Mouse (Mus musculus): ENCODE data around the gene Wdr48. TPM values are rescaled to one million over a fixed set of nuclear protein-coding genes. Genes with fewer than 3 reads are reported as not detected.

The Wdr48 gene
- polyA plus RNA-seq, 1 experiment from 2014 or later, result 64.0 TPM

DNA sequence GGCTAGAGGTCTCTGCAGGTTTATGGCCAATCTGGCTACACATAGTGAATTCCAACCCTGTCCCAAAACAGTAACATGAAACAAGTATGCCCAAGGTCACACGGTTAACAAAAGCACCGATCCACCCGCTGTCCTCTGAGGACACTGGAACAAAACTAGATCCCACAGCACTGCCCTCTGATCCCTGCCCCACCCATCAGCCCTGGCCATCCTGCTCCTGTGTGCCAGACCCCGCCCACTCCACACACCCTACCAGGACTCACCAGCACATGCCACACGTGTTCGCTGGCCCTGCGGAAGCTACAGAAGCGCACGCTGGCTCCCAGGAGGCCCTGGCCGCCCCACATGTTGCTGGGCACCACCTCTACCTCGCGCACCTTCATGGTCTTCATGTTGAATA, 37.7 kb downstream of the Wdr48 start:
- Histone ChIP-seq H3K4me1 (ENCODE audit: control insufficient read depth, insufficient read depth, low read length) (no peaks in the 10 kb centered on the region), H3K9ac (replicated peaks; ENCODE audit: low read length) (no peak overlapping the region), H3K27me3 (ENCODE audit: control insufficient read depth, insufficient read depth, low read length) (no peaks in the 10 kb centered on the region), H3K4me3 (ENCODE audit: low read depth, low read length) (no peak overlapping the region), H3K9me3 (replicated peaks; ENCODE audit: control insufficient read depth, low read length) (no peaks in the 10 kb centered on the region), H3K36me3 (replicated peaks; ENCODE audit: control insufficient read depth, insufficient read depth, low read depth, low read length) (peaks cover 2% of the 10 kb centered on the region; the same call in 1 of the 2 replicates), H3K4me2 (ENCODE audit: low read depth, low read length) (no peak overlapping the region), H3K27ac (replicated peaks; ENCODE audit: low read depth, low read length) (no peak overlapping the region)
- DNase-seq (ENCODE audit: low spot score), result no peak
- 86% methylated on average over 12 of the region's 12 CpGs for WGBS
- ATAC-seq (replicated peaks; ENCODE audit: insufficient number of reproducible peaks, low FRiP score, low TSS enrichment, low read depth), result no peak

DNA sequence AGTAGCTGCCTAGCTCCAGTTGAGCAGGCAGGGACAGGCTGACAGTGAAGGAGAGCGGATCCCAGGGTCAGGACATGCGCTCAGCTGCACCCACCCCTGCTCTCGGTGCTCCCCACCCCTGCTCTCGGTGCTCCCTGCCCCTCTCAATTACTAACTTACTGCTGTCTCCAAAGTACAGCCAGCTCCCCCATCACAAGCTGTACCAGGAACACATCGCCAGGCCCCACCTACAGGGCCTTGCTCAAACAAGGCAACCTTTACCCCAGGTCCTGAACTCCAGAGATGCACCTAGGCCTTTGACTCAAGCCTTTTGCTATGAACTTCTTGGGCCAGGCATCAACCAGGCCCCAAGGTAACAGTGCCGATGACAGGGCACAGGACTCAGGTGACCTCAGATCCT, 39.0 kb downstream of the Wdr48 start:
- H3K36me3 ChIP-seq (replicated peaks; ENCODE audit: control insufficient read depth, insufficient read depth, low read depth, low read length), result no peaks in the 10 kb centered on the region; the same call in 1 of the 2 replicates
- H3K4me3 ChIP-seq (ENCODE audit: low read depth, low read length), result no peak overlapping the region
- H3K4me1 ChIP-seq (ENCODE audit: control insufficient read depth, insufficient read depth, low read length), result no peaks in the 10 kb centered on the region

DNA sequence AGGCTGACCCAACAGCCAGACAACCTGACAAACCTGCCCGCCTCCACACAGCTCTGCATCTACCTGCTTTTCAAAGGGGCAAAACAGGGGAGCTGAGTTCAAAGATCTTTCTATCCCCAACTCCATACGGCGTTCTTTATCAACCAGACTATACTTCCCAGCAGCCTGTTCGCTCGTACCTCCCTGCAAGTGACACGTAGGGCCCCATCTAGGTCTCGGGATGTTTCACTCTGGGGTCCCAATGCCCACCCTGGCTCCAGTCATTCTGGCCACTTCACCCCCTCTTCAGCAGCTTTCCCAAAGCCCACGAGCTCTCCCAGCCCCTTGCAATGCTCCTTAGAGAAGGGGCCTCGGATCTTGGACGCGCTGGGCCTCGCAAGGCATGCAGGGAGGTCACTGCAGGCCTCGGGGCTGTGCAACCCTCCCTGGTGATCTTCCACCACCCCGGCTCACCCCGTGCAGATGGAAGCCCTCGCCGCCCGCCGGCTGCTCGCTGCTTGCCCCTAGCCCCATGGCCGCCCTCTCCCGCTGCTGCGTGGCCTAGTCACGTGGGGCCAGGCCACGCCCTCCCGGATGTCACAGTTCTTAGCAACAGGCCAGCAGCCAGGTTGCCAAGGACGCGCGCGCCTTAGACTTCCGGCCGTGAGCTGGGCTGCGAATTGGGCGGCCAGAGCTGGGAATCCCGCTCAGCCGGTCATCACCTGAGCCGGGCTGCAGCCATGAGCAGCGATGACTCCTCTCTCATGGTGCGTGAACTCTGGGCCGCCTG, 42.5 kb downstream of the Wdr48 start, which contains the start of the genes Gorasp1 and Ttc21a:
Gene Gorasp1, minus strand, starts transcription at position 561 of the 769 bp plus-strand sequence.
Gene Ttc21a, plus strand, starts transcription at position 602 of the 769 bp plus-strand sequence.
- H3K9me3 ChIP-seq (replicated peaks; ENCODE audit: control insufficient read depth, low read length), result no peaks in the 10 kb centered on the region
- no peaks in the 10 kb centered on the region for H3K27me3 ChIP-seq (ENCODE audit: control insufficient read depth, insufficient read depth, low read length)
- 2% methylated on average over 40 of the region's 40 CpGs for WGBS
- H3K4me1 ChIP-seq (ENCODE audit: control insufficient read depth, insufficient read depth, low read length), result no peaks in the 10 kb centered on the region
- peak within 1 kb of the TSS; percentile 76 for H3K4me3 ChIP-seq (ENCODE audit: low read depth, low read length)
- 0 out of 2 replicates have a peak within 1 kb of the TSS, but pooled peaks have one; percentile 56 for H3K27ac ChIP-seq (replicated peaks; ENCODE audit: low read depth, low read length)
- ATAC-seq (replicated peaks; ENCODE audit: insufficient number of reproducible peaks, low FRiP score, low TSS enrichment, low read depth) (peak; percentile 86), DNase-seq (ENCODE audit: low spot score) (peak; percentile 96)
- H3K36me3 ChIP-seq (replicated peaks; ENCODE audit: control insufficient read depth, insufficient read depth, low read depth, low read length), result no peaks in the 10 kb centered on the region; the same call in 1 of the 2 replicates
- peak within 1 kb of the TSS; percentile 87 for H3K4me2 ChIP-seq (ENCODE audit: low read depth, low read length)
- peak within 1 kb of the TSS; percentile 90 for H3K9ac ChIP-seq (replicated peaks; ENCODE audit: low read length)

More for the DNA sequence above, 39.0 kb downstream of the Wdr48 start:
- no peak overlapping the region for H3K4me2 ChIP-seq (ENCODE audit: low read depth, low read length)
- DNase-seq (ENCODE audit: low spot score) (no peak), ATAC-seq (replicated peaks; ENCODE audit: insufficient number of reproducible peaks, low FRiP score, low TSS enrichment, low read depth) (no peak)
- no peak overlapping the region for H3K27ac ChIP-seq (replicated peaks; ENCODE audit: low read depth, low read length)
- H3K27me3 ChIP-seq (ENCODE audit: control insufficient read depth, insufficient read depth, low read length), result no peaks in the 10 kb centered on the region
- WGBS, result 91% methylated on average over 6 of the region's 6 CpGs
- H3K9ac ChIP-seq (replicated peaks; ENCODE audit: low read length), result no peak overlapping the region
- H3K9me3 ChIP-seq (replicated peaks; ENCODE audit: control insufficient read depth, low read length), result no peaks in the 10 kb centered on the region

DNA sequence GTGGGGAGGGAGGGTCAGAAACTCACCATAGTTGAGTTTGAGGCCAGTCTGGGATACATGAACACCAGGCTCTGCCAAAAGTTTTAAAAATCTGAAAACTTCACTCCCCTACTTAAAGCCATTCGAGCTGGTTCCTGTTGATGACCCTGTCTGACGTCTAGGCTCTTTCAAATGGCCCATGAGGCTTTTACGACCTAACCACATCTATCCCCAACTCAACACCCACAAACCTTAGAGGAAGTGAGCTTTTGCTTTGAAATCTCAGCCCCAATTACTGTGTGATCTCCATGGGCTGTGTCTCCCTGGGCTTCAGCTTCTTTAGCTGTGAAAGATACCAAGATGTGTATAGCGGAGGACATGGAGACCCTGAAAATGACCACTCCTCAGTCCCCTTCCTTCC, 43.8 kb downstream of the Wdr48 start:
- no peaks in the 10 kb centered on the region for H3K27me3 ChIP-seq (ENCODE audit: control insufficient read depth, insufficient read depth, low read length)
- no peaks in the 10 kb centered on the region for H3K9me3 ChIP-seq (replicated peaks; ENCODE audit: control insufficient read depth, low read length)
- no peak overlapping the region for H3K9ac ChIP-seq (replicated peaks; ENCODE audit: low read length)
- no peaks in the 10 kb centered on the region for H3K4me1 ChIP-seq (ENCODE audit: control insufficient read depth, insufficient read depth, low read length)
- no peak overlapping the region for H3K27ac ChIP-seq (replicated peaks; ENCODE audit: low read depth, low read length)
- no peak overlapping the region for H3K4me3 ChIP-seq (ENCODE audit: low read depth, low read length)
- ATAC-seq (replicated peaks; ENCODE audit: insufficient number of reproducible peaks, low FRiP score, low TSS enrichment, low read depth), result no peak
- WGBS, result 82% methylated on average over 4 of the region's 4 CpGs
- no peaks in the 10 kb centered on the region for H3K36me3 ChIP-seq (replicated peaks; ENCODE audit: control insufficient read depth, insufficient read depth, low read depth, low read length)
- no peak overlapping the region for H3K4me2 ChIP-seq (ENCODE audit: low read depth, low read length)
- DNase-seq (ENCODE audit: low spot score), result no peak

DNA sequence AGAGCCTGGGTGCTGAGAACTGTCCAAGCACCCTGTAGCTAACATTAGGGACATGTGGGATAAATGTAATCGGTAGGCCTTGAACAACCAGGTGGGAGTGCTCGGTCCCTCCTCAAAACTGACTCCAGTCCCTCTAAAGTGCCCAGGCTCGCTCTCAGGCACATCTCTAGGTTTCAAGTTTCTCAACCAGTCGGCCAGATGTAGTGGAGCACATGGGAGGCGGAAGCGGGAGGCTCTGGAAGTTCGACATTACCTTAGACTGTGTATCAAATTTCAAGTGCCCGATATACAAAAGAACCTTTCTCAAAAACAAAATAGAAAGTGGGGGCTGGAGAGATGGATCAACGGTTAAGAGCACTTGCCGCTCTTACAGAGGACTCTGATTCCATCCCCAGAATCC, 45.0 kb downstream of the Wdr48 start:
- 41% methylated on average over 10 of the region's 10 CpGs for WGBS
- ATAC-seq (replicated peaks; ENCODE audit: insufficient number of reproducible peaks, low FRiP score, low TSS enrichment, low read depth) (no peak), DNase-seq (ENCODE audit: low spot score) (peak; percentile 53)
- H3K27ac ChIP-seq (replicated peaks; ENCODE audit: low read depth, low read length), result no peak overlapping the region
- H3K4me2 ChIP-seq (ENCODE audit: low read depth, low read length), result no peak overlapping the region
- H3K9me3 ChIP-seq (replicated peaks; ENCODE audit: control insufficient read depth, low read length), result no peaks in the 10 kb centered on the region
- H3K27me3 ChIP-seq (ENCODE audit: control insufficient read depth, insufficient read depth, low read length), result no peaks in the 10 kb centered on the region
- H3K4me3 ChIP-seq (ENCODE audit: low read depth, low read length), result no peak overlapping the region
- H3K36me3 ChIP-seq (replicated peaks; ENCODE audit: control insufficient read depth, insufficient read depth, low read depth, low read length), result no peaks in the 10 kb centered on the region
- H3K4me1 ChIP-seq (ENCODE audit: control insufficient read depth, insufficient read depth, low read length), result no peaks in the 10 kb centered on the region
- no peak overlapping the region for H3K9ac ChIP-seq (replicated peaks; ENCODE audit: low read length)

DNA sequence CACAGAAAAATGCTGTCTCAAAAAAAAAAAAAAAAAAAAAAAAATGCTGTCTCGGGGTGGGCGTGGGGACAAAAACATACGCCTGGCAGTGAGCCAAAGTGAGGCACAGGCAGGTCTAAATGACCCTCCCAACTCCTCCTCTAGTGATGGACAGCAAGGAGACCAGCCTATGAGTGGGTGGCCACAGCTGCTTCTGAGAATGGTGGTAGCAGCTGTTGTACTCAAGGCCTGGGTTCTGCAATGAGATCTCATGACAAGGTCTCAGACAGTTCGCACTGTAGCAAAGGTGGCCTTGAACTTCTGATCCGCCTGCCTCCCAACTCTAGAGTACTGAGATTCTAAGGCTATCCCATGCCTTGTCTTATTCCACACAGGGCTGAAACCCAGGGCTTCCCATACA, 46.7 kb downstream of the Wdr48 start:
- 89% methylated on average over 5 of the region's 5 CpGs for WGBS
- Histone ChIP-seq H3K9ac (replicated peaks; ENCODE audit: low read length) (no peak overlapping the region), H3K4me2 (ENCODE audit: low read depth, low read length) (no peak overlapping the region), H3K9me3 (replicated peaks; ENCODE audit: control insufficient read depth, low read length) (no peaks in the 10 kb centered on the region), H3K36me3 (replicated peaks; ENCODE audit: control insufficient read depth, insufficient read depth, low read depth, low read length) (no peaks in the 10 kb centered on the region), H3K27ac (replicated peaks; ENCODE audit: low read depth, low read length) (no peak overlapping the region), H3K27me3 (ENCODE audit: control insufficient read depth, insufficient read depth, low read length) (no peaks in the 10 kb centered on the region), H3K4me3 (ENCODE audit: low read depth, low read length) (no peak overlapping the region), H3K4me1 (ENCODE audit: control insufficient read depth, insufficient read depth, low read length) (no peaks in the 10 kb centered on the region)
- ATAC-seq (replicated peaks; ENCODE audit: insufficient number of reproducible peaks, low FRiP score, low TSS enrichment, low read depth) (no peak), DNase-seq (ENCODE audit: low spot score) (no peak)

DNA sequence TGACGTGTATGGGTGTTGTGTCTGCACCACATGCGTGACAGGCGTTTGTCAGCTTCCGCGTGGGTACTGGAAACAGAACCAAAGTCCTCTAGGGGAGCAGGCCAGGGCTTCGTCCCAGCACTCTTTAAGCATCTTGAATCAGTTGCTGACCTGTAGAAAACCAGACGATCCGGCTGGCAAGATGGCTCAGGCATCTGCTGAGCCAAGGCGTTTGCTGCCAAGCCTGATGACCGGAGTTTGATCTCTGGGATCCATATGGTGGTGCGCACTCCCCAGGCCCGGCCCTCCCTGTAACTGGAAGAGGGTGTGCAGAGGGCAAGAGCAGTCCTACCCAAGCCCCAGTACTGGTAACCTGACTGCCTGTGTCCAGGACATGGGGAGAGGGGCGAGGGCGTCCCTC, 47.2 kb downstream of the Wdr48 start:
- no peak overlapping the region for H3K27ac ChIP-seq (replicated peaks; ENCODE audit: low read depth, low read length)
- H3K9me3 ChIP-seq (replicated peaks; ENCODE audit: control insufficient read depth, low read length), result no peaks in the 10 kb centered on the region
- H3K9ac ChIP-seq (replicated peaks; ENCODE audit: low read length), result no peak overlapping the region
- no peak overlapping the region for H3K4me2 ChIP-seq (ENCODE audit: low read depth, low read length)
- WGBS, result 82% methylated on average over 14 of the region's 14 CpGs
- DNase-seq (ENCODE audit: low spot score), result no peak
- no peak overlapping the region for H3K4me3 ChIP-seq (ENCODE audit: low read depth, low read length)
- no peaks in the 10 kb centered on the region for H3K27me3 ChIP-seq (ENCODE audit: control insufficient read depth, insufficient read depth, low read length)
- no peak for ATAC-seq (replicated peaks; ENCODE audit: insufficient number of reproducible peaks, low FRiP score, low TSS enrichment, low read depth)
- no peaks in the 10 kb centered on the region for H3K36me3 ChIP-seq (replicated peaks; ENCODE audit: control insufficient read depth, insufficient read depth, low read depth, low read length)
- no peaks in the 10 kb centered on the region for H3K4me1 ChIP-seq (ENCODE audit: control insufficient read depth, insufficient read depth, low read length)

DNA sequence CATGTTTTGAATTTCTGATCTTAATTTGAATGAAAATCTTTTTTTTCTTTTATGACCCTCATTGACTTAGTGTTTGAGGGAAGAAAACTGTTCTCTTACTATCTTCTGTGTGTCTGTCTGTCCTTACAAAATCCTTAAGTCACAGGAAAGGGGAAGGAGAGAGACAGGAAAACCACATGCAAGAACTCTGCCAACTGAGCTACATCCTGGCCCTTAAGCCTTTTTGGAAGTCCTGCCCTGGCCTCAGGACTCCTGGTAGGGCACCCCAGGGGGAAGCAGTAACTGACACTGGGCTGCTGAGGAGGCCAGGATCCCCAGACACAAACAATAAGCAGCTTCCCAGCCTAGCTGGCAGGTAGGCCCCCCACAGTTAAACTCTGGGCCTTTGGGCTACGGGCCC, 48.6 kb downstream of the Wdr48 start:
- no peak overlapping the region for H3K9ac ChIP-seq (replicated peaks; ENCODE audit: low read length)
- H3K27me3 ChIP-seq (ENCODE audit: control insufficient read depth, insufficient read depth, low read length), result no peaks in the 10 kb centered on the region
- H3K4me2 ChIP-seq (ENCODE audit: low read depth, low read length), result no peak overlapping the region
- no peaks in the 10 kb centered on the region for H3K36me3 ChIP-seq (replicated peaks; ENCODE audit: control insufficient read depth, insufficient read depth, low read depth, low read length)
- DNase-seq (ENCODE audit: low spot score) (no peak), ATAC-seq (replicated peaks; ENCODE audit: insufficient number of reproducible peaks, low FRiP score, low TSS enrichment, low read depth) (no peak)
- WGBS, result 60% methylated on average over 1 of the region's 1 CpGs
- no peaks in the 10 kb centered on the region for H3K9me3 ChIP-seq (replicated peaks; ENCODE audit: control insufficient read depth, low read length)
- no peak overlapping the region for H3K4me3 ChIP-seq (ENCODE audit: low read depth, low read length)
- no peaks in the 10 kb centered on the region for H3K4me1 ChIP-seq (ENCODE audit: control insufficient read depth, insufficient read depth, low read length)
- H3K27ac ChIP-seq (replicated peaks; ENCODE audit: low read depth, low read length), result no peak overlapping the region

All from embryonic facial prominence, embryonic 11.5 days (tissue).